Mouse (Mus musculus) frontal cortex, adult (tissue): ENCODE measurements around the gene Snai1.

Experiments
- ATAC-seq: cut with Nextera tagmentation; 2 replicates; pipeline ENCODE4 v1.9.2; 2017; ENCODE audit warnings: mild to moderate bottlenecking, moderate library complexity, mixed read lengths; ENCODE audit not compliant: low TSS enrichment

The Snai1 gene

DNA sequence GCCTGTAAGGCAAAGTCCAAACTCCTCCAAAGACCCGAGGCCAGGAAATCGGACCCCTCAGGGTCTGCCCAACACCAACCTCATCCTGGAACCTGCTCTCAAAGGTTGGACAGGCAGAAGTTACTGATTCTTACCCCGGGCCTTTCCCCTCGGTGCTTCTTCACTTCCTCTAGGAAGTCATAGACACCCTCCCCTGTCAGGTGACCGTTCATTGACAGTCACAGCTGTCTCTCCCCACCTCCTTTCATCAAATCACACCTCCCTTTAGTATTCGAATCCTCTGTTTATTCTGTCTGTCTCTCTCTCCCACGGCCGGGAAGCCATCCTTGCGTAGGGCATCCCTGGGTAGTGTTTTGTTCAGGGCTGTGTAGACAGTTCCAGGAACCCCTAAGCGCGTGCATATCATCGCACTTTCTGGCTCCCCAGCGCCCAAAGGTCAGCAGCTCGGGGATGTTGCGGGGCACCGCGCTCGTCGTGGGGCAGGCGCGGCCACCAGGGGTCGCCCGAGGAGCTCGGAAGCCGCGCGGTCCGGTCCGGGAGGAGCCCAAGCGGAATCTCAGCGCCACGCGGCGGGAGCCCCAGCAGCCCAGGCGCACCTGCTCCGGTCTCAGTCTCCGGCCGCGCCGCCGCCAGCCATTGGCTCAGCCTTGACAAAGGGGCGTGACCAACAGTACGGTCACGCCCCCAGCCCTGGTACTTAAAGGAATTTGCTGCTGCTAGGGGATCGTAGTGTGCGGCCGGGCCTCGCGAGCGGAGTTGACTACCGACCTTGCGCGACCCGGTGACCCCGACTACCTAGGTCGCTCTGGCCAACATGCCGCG lies at the start of gene Snai1:
Gene Snai1, plus strand, starts transcription at position 720 of the 822 bp plus-strand sequence.
- peak; percentile 95 for ATAC-seq

DNA sequence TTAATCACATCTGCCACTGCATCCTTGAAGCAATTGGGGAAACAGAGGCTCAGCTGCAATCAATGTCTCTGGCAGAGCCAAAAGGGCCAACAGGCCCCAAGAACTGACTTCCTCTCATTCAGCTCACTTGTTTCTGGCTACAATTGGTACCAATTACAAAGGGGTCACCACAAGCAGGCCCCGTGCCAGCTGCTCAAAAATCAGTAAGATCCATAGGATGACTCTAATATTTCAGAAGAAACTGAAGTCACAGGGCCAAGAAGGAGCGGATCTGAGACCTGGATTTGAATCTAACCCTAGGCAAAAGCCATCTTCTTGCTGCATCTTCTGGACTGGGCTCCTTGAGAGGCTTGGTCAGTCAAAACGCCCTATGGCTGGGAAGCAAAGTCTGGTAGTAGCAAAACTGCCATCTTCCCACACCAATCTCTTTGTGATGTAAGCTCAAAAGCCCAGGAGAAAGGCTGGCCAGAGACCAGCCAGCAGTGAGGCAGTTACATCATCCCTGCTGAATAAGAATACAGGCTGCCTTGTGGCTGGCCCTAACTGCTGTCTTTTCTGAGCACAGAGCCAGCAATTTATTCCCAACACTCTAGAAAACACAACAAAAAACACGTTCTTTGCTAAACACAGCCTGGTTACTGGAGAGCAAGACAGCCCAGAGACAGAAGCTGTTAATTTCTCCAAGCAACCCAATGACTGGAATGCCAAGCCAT lies 47.0 kb upstream of the Snai1 start:
- ATAC-seq, result peak; percentile 62

DNA sequence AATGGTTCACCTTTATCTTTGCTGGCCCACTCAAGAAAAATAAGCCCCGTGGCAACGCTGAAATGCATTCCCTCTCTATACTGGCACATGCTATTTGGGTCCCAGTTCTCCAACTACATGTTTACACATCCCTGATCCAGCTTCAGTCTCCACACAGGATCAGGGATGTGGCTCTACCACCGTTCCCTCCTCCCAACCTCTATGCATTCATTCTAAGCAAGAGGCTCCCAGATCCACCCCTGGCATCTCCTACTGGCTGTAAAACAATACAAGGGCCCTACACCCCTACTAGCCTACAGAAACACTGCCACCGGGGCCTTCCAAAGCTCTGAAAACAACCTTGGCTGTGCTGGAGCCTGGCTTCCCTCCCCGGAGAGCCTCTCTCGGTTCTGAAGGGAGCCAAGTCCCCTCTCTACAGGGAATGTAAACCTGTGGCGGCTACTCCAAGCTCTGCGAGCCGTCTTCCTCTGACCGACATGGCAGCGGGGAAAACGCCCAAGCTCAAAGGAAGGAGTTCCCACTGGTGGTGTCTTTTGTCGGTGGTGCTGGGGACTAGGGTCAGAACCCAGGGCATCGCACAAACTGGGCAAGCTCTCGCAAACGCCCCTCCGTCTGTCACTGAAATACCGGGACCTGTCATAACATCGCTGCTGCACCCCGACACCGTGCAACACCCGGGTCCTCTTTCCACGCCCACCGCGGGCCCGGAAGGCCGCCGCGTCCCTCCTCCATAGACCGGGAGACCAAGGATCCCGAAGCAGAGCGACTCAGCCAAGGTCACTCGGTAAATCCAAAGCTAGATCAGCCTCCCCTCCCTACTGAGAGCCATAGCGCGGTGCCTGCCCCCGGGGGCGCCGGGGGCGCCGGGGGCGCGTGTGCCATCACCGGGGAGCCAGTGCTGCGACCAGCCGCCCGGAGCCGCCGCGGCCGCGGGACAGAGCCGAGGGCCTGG lies 46.0 kb upstream of the Snai1 start, which contains the start of gene Rnf114:
Gene Rnf114, plus strand, starts transcription at position 889 of the 952 bp plus-strand sequence.
- ATAC-seq, result peak; percentile 13; the same call in 1 of the 2 replicates

DNA sequence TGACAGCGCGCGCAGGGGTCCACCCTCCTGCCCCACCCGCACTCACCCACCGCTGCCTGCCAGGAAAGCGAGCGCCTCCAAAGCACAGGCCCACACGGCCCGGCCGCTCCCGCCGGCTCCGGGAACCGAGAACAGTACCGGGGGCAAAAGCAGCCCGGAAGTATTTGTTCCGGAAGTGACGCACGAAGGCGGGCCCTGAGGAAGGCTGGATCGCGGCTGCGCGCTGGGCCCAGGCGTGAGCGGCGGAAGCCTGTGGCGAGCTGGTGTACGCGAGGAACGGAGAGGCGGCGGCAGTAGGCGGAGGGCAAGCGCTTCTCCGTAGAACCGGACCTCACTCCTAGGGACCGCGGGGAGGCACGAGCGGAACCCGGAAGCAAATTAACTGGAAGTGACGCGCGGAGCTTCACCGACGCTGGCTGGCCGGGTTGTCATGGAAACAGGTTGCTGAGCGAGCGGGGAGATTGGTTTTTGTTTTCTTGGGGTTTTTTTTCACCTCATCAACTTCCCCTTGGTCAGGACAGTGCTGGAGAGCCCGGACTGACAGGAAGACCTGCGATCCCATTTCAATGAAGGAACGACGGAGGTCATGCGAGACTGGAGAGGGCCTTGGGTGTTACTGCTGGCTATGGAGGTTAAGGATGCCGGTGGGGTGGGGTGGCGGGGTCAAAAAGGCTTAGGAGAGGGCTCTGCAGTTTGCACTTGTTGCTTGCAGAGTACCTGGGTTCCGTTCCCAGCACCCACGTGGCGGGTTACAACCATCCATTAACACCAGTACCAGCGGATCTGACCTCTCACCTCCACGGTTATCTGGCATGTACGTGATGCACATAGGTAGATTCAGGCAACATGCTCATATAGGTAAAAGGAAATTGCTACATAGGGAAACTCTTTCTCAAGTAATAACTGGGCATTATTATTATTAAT lies 45.0 kb upstream of the Snai1 start, which contains the start of gene Spata2:
Gene Spata2, minus strand, starts transcription at position 175 of the 924 bp plus-strand sequence.
- peak; percentile 82 for ATAC-seq

- peak; percentile 24; the same call in 1 of the 2 replicates for ATAC-seq
These were observed 41.6 kb upstream of the Snai1 start for GRCm38 (mm10) chr2:167496437-167496836.

DNA sequence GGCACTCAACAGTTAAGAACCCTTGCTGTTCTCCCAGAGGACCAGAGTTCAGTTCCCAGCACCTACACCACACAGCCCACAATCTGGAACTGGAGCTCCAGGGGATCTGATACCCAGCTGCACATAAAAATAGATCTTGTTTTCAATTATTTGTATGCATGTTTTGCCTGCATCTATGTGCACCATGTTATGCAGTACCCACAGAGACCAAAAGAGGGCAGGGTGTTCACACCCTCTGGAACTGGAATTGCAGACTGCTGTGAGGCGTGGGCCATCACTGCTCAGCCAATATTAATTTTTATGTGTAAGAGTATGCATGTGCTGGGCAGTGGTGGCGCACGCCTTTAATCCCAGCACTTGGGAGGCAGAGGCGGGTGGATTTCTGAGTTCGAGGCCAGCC lies 40.7 kb upstream of the Snai1 start:
- ATAC-seq, result no peak

GRCm38 (mm10) chr2:167502554-167503252 lies 35.3 kb upstream of the Snai1 start:
- ATAC-seq, result peak; percentile 28; the same call in 1 of the 2 replicates

DNA sequence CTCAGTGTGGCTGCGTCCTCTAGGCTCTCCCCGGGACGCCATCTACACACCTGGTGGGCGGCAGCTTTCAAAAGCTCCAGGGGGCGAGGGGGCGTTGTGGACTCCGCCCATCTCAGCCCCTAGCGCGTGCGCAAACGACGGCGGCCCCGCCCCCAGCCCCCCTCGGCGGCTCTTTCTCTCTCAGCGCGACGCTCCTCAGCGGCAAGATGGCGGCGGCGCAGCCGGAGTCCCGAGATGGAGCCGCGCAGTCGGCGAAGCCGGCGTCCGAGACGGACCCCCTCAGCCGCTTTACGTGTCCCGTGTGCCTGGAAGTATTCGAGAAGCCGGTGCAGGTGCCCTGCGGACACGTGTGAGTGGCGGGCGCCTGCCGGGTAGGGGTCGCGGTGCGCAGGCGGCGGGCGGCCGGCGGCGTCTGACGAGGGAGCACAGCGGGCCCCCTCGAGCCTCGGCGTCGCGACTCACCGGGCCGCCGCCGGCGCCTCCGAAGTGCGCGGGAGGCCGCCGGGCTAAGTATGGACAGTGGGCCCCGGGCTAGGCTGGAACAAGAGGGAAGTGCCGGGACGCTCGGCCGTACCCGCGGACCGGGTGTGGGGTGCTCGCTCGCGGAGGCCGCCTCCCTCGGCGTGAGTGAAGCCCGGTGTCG lies 34.6 kb upstream of the Snai1 start:
- peak; percentile 84 for ATAC-seq

GRCm38 (mm10) chr2:167503896-167504349 lies 34.1 kb upstream of the Snai1 start:
- ATAC-seq, result peak; percentile 10; the same call in 1 of the 2 replicates

DNA sequence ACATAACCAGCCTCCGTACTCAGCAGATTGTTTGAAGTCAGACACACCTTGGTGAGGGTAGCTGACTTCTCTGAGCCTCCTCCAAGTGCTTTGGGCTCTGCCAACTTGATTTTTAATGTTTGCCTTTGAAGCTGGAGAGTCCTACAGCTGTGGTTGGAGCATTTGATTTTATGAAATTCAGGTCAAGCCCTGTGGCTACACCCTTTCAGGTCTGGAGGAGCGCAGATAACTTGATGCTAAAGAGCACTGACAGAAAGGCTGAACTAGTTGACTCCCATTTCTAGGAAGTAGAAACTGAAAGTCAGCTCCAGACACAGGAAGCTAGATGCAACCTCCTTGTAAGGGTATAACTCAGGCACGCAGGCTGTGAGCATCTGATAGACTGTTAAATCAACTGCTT lies 32.9 kb upstream of the Snai1 start:
- ATAC-seq, result no peak

GRCm38 (mm10) chr2:167506546-167507260 lies 31.3 kb upstream of the Snai1 start:
- no peak for ATAC-seq

DNA sequence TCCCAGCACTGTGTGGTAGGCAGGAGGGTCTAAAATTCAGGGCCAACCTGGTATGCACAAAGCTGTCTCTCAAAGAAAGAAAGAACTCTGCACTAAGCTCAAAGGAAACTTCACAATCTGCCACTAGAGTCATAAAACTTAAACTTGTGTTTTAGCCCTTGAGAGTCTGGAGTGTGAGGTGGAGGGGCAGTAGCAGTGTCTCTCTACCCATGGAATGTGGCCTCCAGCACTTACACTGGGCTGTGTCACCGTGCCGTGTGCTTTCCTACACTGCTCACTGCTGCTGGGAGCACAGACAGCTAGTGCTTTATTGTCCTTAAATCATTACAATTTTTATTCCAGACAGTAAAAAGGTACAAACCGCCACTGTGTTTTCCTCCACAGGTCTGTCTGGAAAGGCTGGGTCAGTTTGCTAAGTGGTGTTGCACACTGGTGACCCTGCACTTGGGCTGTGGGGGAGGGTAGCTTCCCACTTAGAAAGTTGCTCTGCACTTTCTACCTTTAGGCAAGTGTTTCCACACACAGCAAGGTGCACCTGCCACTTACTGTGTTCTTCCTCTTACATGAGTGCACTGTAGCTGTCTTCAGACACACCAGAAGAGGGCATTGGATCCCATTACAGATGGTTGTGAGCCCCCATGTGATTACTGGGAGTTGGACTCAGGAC lies 30.1 kb upstream of the Snai1 start:
- ATAC-seq, result no peak

GRCm38 (mm10) chr2:167508569-167508968 lies 29.4 kb upstream of the Snai1 start:
- no peak for ATAC-seq

DNA sequence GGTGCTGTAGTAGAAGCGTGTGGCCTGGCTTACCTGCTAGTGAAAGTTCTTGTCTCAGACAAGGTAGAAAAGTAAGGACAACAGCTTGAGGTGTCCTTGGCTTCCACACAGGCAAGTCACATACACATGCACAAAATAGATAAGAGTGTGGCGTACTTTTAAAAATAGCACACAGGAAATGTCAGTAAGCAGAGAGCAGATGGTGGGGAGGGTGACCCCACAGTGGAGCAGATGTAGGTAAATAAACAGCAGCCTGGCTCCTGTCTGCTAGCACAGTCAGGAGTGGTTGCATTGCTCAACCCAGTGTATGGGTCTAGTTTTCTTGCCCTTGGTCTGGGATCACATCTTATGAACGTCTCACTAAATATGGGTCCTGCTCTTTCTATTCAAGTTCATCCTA lies 27.5 kb upstream of the Snai1 start:
- no peak for ATAC-seq

DNA sequence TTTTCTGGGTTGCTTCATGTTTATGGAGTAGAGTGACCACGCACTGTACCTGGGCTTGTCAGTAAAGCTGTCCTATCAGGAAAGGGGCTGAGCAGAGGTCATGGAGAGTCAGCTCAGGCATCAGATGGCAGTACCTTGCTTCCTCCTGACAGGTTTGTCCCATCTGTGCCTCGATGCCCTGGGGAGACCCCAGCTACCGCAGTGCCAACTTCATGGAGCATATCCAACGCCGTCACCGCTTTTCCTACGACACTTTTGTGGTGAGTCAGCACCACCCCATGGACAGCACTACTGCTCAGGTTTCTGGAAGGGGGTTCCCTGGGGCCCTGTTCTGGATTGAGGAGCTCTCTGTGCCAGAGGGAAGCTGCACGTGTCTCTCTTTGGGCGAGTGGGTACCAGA lies 25.6 kb upstream of the Snai1 start:
- no peak for ATAC-seq

GRCm38 (mm10) chr2:167512970-167513369 lies 25.0 kb upstream of the Snai1 start:
- ATAC-seq, result no peak

GRCm38 (mm10) chr2:167514641-167515040 lies 23.4 kb upstream of the Snai1 start:
- no peak for ATAC-seq

DNA sequence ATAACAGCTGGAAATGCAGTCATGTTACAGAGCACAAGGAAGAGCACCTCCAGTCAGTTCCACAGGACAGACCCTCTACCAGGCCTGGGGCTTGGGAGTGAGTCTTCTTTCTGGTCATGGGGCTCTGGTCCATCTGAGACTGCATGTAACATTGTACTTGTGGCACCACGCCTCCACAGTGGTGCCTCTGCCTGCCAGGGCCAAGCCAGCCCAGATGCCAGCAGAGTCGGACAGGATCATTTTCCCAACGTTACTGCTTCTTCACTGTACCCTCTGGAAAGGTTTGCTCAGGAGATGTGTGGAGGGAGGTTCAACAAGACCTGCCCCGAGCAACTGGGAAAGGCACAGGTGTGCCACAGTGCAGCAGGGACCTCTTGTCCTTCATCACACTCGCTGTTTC lies 22.3 kb upstream of the Snai1 start:
- ATAC-seq, result no peak
